Mouse (Mus musculus): ENCODE data around the gene Caskin2. TPM values are rescaled to one million over a fixed set of nuclear protein-coding genes. Genes with fewer than 3 reads are reported as not detected.

The Caskin2 gene
- polyA plus RNA-seq, 1 experiment from 2014 or later, result 21.2 TPM

GRCm38 (mm10) chr11:115834033-115834432 lies 20.6 kb upstream of the Caskin2 start:
- Histone ChIP-seq H3K4me3 (ENCODE audit: low read depth, low read length) (no peak overlapping the region), H3K36me3 (ENCODE audit: control insufficient read depth, insufficient read depth, low read length) (no peaks in the 10 kb centered on the region), H3K4me2 (ENCODE audit: low read depth, low read length, severe bottlenecking) (no peak overlapping the region), H3K4me1 (replicated peaks; ENCODE audit: control insufficient read depth, insufficient read depth, low read length) (peaks cover 5% of the 10 kb centered on the region; the same call in 1 of the 2 replicates), H3K27ac (ENCODE audit: low read depth, low read length) (no peak overlapping the region), H3K9me3 (ENCODE audit: control insufficient read depth, low read length) (no peaks in the 10 kb centered on the region), H3K9ac (ENCODE audit: low read length) (peak overlapping the region; percentile 23; the same call in 1 of the 2 replicates), H3K27me3 (ENCODE audit: control insufficient read depth, insufficient read depth, low read length) (no peaks in the 10 kb centered on the region; the same call in 1 of the 2 replicates)
- 61% methylated on average over 6 of the region's 6 CpGs for WGBS
- ATAC-seq (replicated peaks; ENCODE audit: low FRiP score), result no peak
- no peak for DNase-seq (ENCODE audit: low spot score)

- Histone ChIP-seq H3K27me3 (ENCODE audit: control insufficient read depth, insufficient read depth, low read length) (no peaks in the 10 kb centered on the region; the same call in 1 of the 2 replicates), H3K36me3 (ENCODE audit: control insufficient read depth, insufficient read depth, low read length) (no peaks in the 10 kb centered on the region), H3K9me3 (ENCODE audit: control insufficient read depth, low read length) (no peaks in the 10 kb centered on the region), H3K4me2 (ENCODE audit: low read depth, low read length, severe bottlenecking) (no peak overlapping the region), H3K4me1 (replicated peaks; ENCODE audit: control insufficient read depth, insufficient read depth, low read length) (peaks cover 5% of the 10 kb centered on the region; the same call in 1 of the 2 replicates), H3K27ac (ENCODE audit: low read depth, low read length) (no peak overlapping the region), H3K4me3 (ENCODE audit: low read depth, low read length) (no peak overlapping the region), H3K9ac (ENCODE audit: low read length) (no peak overlapping the region)
- ATAC-seq (replicated peaks; ENCODE audit: low FRiP score) (no peak), DNase-seq (ENCODE audit: low spot score) (no peak)
- WGBS, result 18% methylated on average over 8 of the region's 8 CpGs
Observed at GRCm38 (mm10) chr11:115833021-115833513, 19.6 kb upstream of the Caskin2 start.

DNA sequence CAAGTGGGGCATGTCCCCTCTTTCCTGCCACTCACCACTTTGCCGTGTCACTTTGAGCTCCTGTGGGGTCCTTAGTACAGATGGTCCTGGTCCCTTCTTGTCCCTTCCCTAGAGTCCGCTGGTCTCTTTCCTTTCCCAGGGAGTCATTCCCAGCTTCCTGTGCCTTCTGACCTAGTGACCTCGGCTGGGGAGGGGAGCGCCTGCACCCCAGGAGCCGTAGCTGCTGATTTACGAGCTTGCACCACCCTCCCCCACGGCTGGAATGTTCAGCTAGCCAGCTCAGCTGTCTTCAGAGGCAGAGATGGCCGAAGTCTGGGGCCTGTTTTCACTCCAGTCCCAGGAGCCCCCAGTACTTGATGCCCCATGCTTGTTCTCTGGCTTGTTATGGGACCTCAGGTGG lies 19.1 kb upstream of the Caskin2 start:
- Histone ChIP-seq H3K9ac (ENCODE audit: low read length) (no peak overlapping the region), H3K4me2 (ENCODE audit: low read depth, low read length, severe bottlenecking) (no peak overlapping the region), H3K4me1 (replicated peaks; ENCODE audit: control insufficient read depth, insufficient read depth, low read length) (peaks cover 5% of the 10 kb centered on the region; the same call in 1 of the 2 replicates), H3K27ac (ENCODE audit: low read depth, low read length) (no peak overlapping the region), H3K4me3 (ENCODE audit: low read depth, low read length) (no peak overlapping the region), H3K36me3 (ENCODE audit: control insufficient read depth, insufficient read depth, low read length) (no peaks in the 10 kb centered on the region), H3K9me3 (ENCODE audit: control insufficient read depth, low read length) (no peaks in the 10 kb centered on the region), H3K27me3 (ENCODE audit: control insufficient read depth, insufficient read depth, low read length) (no peaks in the 10 kb centered on the region; the same call in 1 of the 2 replicates)
- WGBS, result 9% methylated on average over 8 of the region's 8 CpGs
- ATAC-seq (replicated peaks; ENCODE audit: low FRiP score) (no peak), DNase-seq (ENCODE audit: low spot score) (no peak)

GRCm38 (mm10) chr11:115832064-115832463 lies 18.6 kb upstream of the Caskin2 start:
- Histone ChIP-seq H3K4me1 (replicated peaks; ENCODE audit: control insufficient read depth, insufficient read depth, low read length) (peaks cover 5% of the 10 kb centered on the region; the same call in 1 of the 2 replicates), H3K9me3 (ENCODE audit: control insufficient read depth, low read length) (no peaks in the 10 kb centered on the region), H3K27me3 (ENCODE audit: control insufficient read depth, insufficient read depth, low read length) (no peaks in the 10 kb centered on the region; the same call in 1 of the 2 replicates), H3K36me3 (ENCODE audit: control insufficient read depth, insufficient read depth, low read length) (no peaks in the 10 kb centered on the region), H3K4me3 (ENCODE audit: low read depth, low read length) (no peak overlapping the region), H3K27ac (ENCODE audit: low read depth, low read length) (no peak overlapping the region), H3K4me2 (ENCODE audit: low read depth, low read length, severe bottlenecking) (no peak overlapping the region), H3K9ac (ENCODE audit: low read length) (no peak overlapping the region)
- DNase-seq (ENCODE audit: low spot score), result no peak
- ATAC-seq (replicated peaks; ENCODE audit: low FRiP score), result no peak
- WGBS, result 69% methylated on average over 6 of the region's 6 CpGs

DNA sequence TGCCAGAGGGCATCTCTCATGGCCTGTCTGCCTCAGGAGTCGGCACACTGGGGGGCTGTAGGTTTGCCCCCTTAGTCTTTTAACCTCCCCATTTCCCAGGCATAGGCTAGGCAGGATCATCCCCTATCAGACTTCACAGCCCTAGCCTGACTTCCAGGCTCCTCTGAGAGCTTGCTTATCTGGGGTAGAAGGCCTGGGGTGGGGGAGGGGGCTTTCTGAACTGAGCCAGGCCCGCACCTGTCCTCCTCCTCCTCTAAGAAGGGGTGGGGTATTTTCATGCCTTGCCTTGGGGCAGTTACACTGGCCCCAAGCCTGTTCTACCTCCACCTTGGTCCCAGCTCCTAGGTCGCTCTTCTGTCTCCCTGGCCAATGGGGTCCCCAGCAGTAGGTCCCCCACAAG lies 18.1 kb upstream of the Caskin2 start:
- Histone ChIP-seq H3K9ac (ENCODE audit: low read length) (no peak overlapping the region), H3K4me3 (ENCODE audit: low read depth, low read length) (no peak overlapping the region), H3K27me3 (ENCODE audit: control insufficient read depth, insufficient read depth, low read length) (no peaks in the 10 kb centered on the region; the same call in none of the 2 replicates), H3K4me2 (ENCODE audit: low read depth, low read length, severe bottlenecking) (no peak overlapping the region), H3K9me3 (ENCODE audit: control insufficient read depth, low read length) (no peaks in the 10 kb centered on the region), H3K4me1 (replicated peaks; ENCODE audit: control insufficient read depth, insufficient read depth, low read length) (peaks cover 1% of the 10 kb centered on the region; the same call in 1 of the 2 replicates), H3K36me3 (ENCODE audit: control insufficient read depth, insufficient read depth, low read length) (no peaks in the 10 kb centered on the region), H3K27ac (ENCODE audit: low read depth, low read length) (no peak overlapping the region)
- WGBS, result 54% methylated on average over 3 of the region's 3 CpGs
- no peak for ATAC-seq (replicated peaks; ENCODE audit: low FRiP score)
- no peak for DNase-seq (ENCODE audit: low spot score)

- Histone ChIP-seq H3K4me1 (replicated peaks; ENCODE audit: control insufficient read depth, insufficient read depth, low read length) (peaks cover 1% of the 10 kb centered on the region; the same call in 1 of the 2 replicates), H3K36me3 (ENCODE audit: control insufficient read depth, insufficient read depth, low read length) (no peaks in the 10 kb centered on the region), H3K27ac (ENCODE audit: low read depth, low read length) (no peak overlapping the region), H3K9me3 (ENCODE audit: control insufficient read depth, low read length) (no peaks in the 10 kb centered on the region), H3K4me2 (ENCODE audit: low read depth, low read length, severe bottlenecking) (no peak overlapping the region), H3K27me3 (ENCODE audit: control insufficient read depth, insufficient read depth, low read length) (peaks cover 3% of the 10 kb centered on the region), H3K9ac (ENCODE audit: low read length) (no peak overlapping the region), H3K4me3 (ENCODE audit: low read depth, low read length) (no peak overlapping the region)
- ATAC-seq (replicated peaks; ENCODE audit: low FRiP score) (no peak), DNase-seq (ENCODE audit: low spot score) (no peak)
- whole genome bisulfite sequencing, result 23% methylated on average over 25 of the region's 25 CpGs
Observed at GRCm38 (mm10) chr11:115830550-115831325, 17.3 kb upstream of the Caskin2 start.

DNA sequence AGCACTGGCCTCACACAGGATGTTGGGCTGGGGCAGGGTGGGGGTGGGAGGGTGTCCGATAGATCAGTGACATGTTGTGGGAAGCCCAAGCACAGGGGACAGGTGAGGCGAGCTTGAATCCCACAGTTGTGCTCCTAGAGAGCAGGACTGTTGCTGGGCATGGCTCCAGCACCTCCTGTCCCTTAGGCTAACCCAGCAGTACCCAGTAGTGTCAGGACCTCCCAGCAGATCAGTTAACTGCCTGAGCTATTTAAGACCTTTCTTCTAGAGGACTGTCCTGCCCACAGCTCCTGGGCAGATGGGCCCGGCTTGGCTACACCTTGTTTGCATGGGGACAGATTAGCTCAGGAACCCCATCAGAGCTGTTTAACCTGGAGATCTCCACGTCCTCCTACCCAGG lies 15.6 kb upstream of the Caskin2 start:
- Histone ChIP-seq H3K36me3 (ENCODE audit: control insufficient read depth, insufficient read depth, low read length) (no peaks in the 10 kb centered on the region), H3K4me1 (replicated peaks; ENCODE audit: control insufficient read depth, insufficient read depth, low read length) (peaks cover 2% of the 10 kb centered on the region), H3K27ac (ENCODE audit: low read depth, low read length) (no peak overlapping the region), H3K9ac (ENCODE audit: low read length) (no peak overlapping the region), H3K9me3 (ENCODE audit: control insufficient read depth, low read length) (no peaks in the 10 kb centered on the region), H3K4me3 (ENCODE audit: low read depth, low read length) (no peak overlapping the region), H3K27me3 (ENCODE audit: control insufficient read depth, insufficient read depth, low read length) (peaks cover 17% of the 10 kb centered on the region), H3K4me2 (ENCODE audit: low read depth, low read length, severe bottlenecking) (no peak overlapping the region)
- 59% methylated on average over 4 of the region's 4 CpGs for WGBS
- DNase-seq (ENCODE audit: low spot score) (no peak), ATAC-seq (replicated peaks; ENCODE audit: low FRiP score) (no peak)

GRCm38 (mm10) chr11:115827624-115828023 lies 14.2 kb upstream of the Caskin2 start:
- ATAC-seq (replicated peaks; ENCODE audit: low FRiP score) (no peak), DNase-seq (ENCODE audit: low spot score) (no peak)
- no peaks in the 10 kb centered on the region for H3K36me3 ChIP-seq (ENCODE audit: control insufficient read depth, insufficient read depth, low read length)
- H3K9ac ChIP-seq (ENCODE audit: low read length), result no peak overlapping the region
- H3K27me3 ChIP-seq (ENCODE audit: control insufficient read depth, insufficient read depth, low read length), result peaks cover 17% of the 10 kb centered on the region
- no peak overlapping the region for H3K4me2 ChIP-seq (ENCODE audit: low read depth, low read length, severe bottlenecking)
- no peaks in the 10 kb centered on the region for H3K9me3 ChIP-seq (ENCODE audit: control insufficient read depth, low read length)
- 83% methylated on average over 6 of the region's 6 CpGs for WGBS
- H3K4me1 ChIP-seq (replicated peaks; ENCODE audit: control insufficient read depth, insufficient read depth, low read length), result peaks cover 5% of the 10 kb centered on the region; the same call in 1 of the 2 replicates
- H3K4me3 ChIP-seq (ENCODE audit: low read depth, low read length), result no peak overlapping the region
- no peak overlapping the region for H3K27ac ChIP-seq (ENCODE audit: low read depth, low read length)
